Mouse (Mus musculus): ENCODE results near the gene Icam5. TPM values are rescaled to one million over a fixed set of nuclear protein-coding genes. Genes with fewer than 3 reads are reported as not detected.

Gene Icam5
- total and polyA plus RNA-seq, 2 experiments from 2014 or later = 4.1 to 7.7 TPM

- 89% methylated on average over 2 of the region's 2 CpGs for WGBS
- no peak for TF ChIP-seq CTCF (IDR thresholded peaks at IDR 0.05)
- Histone ChIP-seq H3K4me2 (ENCODE audit: low read depth, low read length, poor library complexity, severe bottlenecking) (no peak overlapping the region), H3K9ac (replicated peaks; ENCODE audit: low read length, poor library complexity, severe bottlenecking) (no peak overlapping the region), H3K36me3 (ENCODE audit: insufficient read depth, low read length) (peaks cover 32% of the 10 kb centered on the region), H3K9me3 (ENCODE audit: low read length) (no peaks in the 10 kb centered on the region), H3K27me3 (ENCODE audit: insufficient read depth, low read length) (no peaks in the 10 kb centered on the region), H3K27ac (ENCODE audit: low read depth, low read length) (no peak overlapping the region), H3K4me1 (ENCODE audit: insufficient read depth, low read length) (no peaks in the 10 kb centered on the region), H3K4me3 (ENCODE audit: low read depth, low read length) (no peak overlapping the region)
- ATAC-seq (ENCODE audit: low FRiP score) (no peak), DNase-seq (ENCODE audit: low spot score) (no peak)
Measured at GRCm38 (mm10) chr9:21062928-21063327, 31.1 kb downstream of the Icam5 start.

- H3K4me3 ChIP-seq (ENCODE audit: low read depth, low read length) = no peak within 1 kb of the TSS
- ATAC-seq (ENCODE audit: low FRiP score) = no peak
- TF ChIP-seq CTCF (IDR thresholded peaks at IDR 0.05) = no peak
- no peak within 1 kb of the TSS for H3K4me2 ChIP-seq (ENCODE audit: low read depth, low read length, poor library complexity, severe bottlenecking)
- WGBS = 92% methylated on average over 24 of the region's 27 CpGs
- H3K27ac ChIP-seq (ENCODE audit: low read depth, low read length) = no peak within 1 kb of the TSS
- peaks cover 31% of the 10 kb centered on the region for H3K36me3 ChIP-seq (ENCODE audit: insufficient read depth, low read length)
- no peak for DNase-seq (ENCODE audit: low spot score)
- H3K27me3 ChIP-seq (ENCODE audit: insufficient read depth, low read length) = no peaks in the 10 kb centered on the region
- H3K9ac ChIP-seq (replicated peaks; ENCODE audit: low read length, poor library complexity, severe bottlenecking) = no peak within 1 kb of the TSS
- no peaks in the 10 kb centered on the region for H3K9me3 ChIP-seq (ENCODE audit: low read length)
- H3K4me1 ChIP-seq (ENCODE audit: insufficient read depth, low read length) = 0 out of 2 replicates have a peak, but pooled peaks cover under 1% of the 10 kb centered on the region
Measured at GRCm38 (mm10) chr9:21067006-21067684, 35.3 kb downstream of the Icam5 start, which contains the start of gene Zglp1. Zglp1 (minus strand) TSS chr9:21067093.

GRCm38 (mm10) chr9:21072641-21073040, 40.8 kb downstream of the Icam5 start:
- no peaks in the 10 kb centered on the region for H3K9me3 ChIP-seq (ENCODE audit: low read length)
- H3K27me3 ChIP-seq (ENCODE audit: insufficient read depth, low read length) = no peaks in the 10 kb centered on the region
- DNase-seq (ENCODE audit: low spot score) = no peak
- H3K27ac ChIP-seq (ENCODE audit: low read depth, low read length) = peak overlapping the region; percentile 78; the same call in 1 of the 2 replicates
- peak overlapping the region; percentile 92 for H3K4me2 ChIP-seq (ENCODE audit: low read depth, low read length, poor library complexity, severe bottlenecking)
- 14% methylated on average over 4 of the region's 4 CpGs for WGBS
- 0 out of 2 replicates have a peak, but pooled peaks cover 6% of the 10 kb centered on the region for H3K4me1 ChIP-seq (ENCODE audit: insufficient read depth, low read length)
- H3K4me3 ChIP-seq (ENCODE audit: low read depth, low read length) = peak overlapping the region; percentile 90
- peaks cover 27% of the 10 kb centered on the region for H3K36me3 ChIP-seq (ENCODE audit: insufficient read depth, low read length)
- TF ChIP-seq CTCF (IDR thresholded peaks at IDR 0.05) = no peak
- ATAC-seq (ENCODE audit: low FRiP score) = peak; percentile 14
- peak overlapping the region; percentile 91 for H3K9ac ChIP-seq (replicated peaks; ENCODE audit: low read length, poor library complexity, severe bottlenecking)

- Histone ChIP-seq H3K36me3 (ENCODE audit: insufficient read depth, low read length) (peaks cover 28% of the 10 kb centered on the region), H3K9ac (replicated peaks; ENCODE audit: low read length, poor library complexity, severe bottlenecking) (peak within 1 kb of the TSS; percentile 91), H3K4me1 (ENCODE audit: insufficient read depth, low read length) (0 out of 2 replicates have a peak, but pooled peaks cover 6% of the 10 kb centered on the region), H3K27me3 (ENCODE audit: insufficient read depth, low read length) (no peaks in the 10 kb centered on the region), H3K4me3 (ENCODE audit: low read depth, low read length) (peak within 1 kb of the TSS; percentile 90), H3K27ac (ENCODE audit: low read depth, low read length) (peak within 1 kb of the TSS; percentile 78), H3K9me3 (ENCODE audit: low read length) (no peaks in the 10 kb centered on the region), H3K4me2 (ENCODE audit: low read depth, low read length, poor library complexity, severe bottlenecking) (peak within 1 kb of the TSS; percentile 92)
- peak; percentile 94 for DNase-seq (ENCODE audit: low spot score)
- ATAC-seq (ENCODE audit: low FRiP score) = peak; percentile 92
- 3% methylated on average over 50 of the region's 58 CpGs for WGBS
- TF ChIP-seq CTCF (IDR thresholded peaks at IDR 0.05) = no peak
Measured at GRCm38 (mm10) chr9:21073044-21073840, 41.4 kb downstream of the Icam5 start, which contains the start of the genes Gm49373 and Fdx1l. Gm49373 (minus strand) TSS chr9:21073096. Fdx1l (minus strand) TSS chr9:21073614.

- H3K4me3 ChIP-seq (ENCODE audit: low read depth, low read length) = no peak overlapping the region
- no peak for TF ChIP-seq CTCF (IDR thresholded peaks at IDR 0.05)
- no peaks in the 10 kb centered on the region for H3K27me3 ChIP-seq (ENCODE audit: insufficient read depth, low read length)
- 0 out of 2 replicates have a peak, but pooled peaks cover 6% of the 10 kb centered on the region for H3K4me1 ChIP-seq (ENCODE audit: insufficient read depth, low read length)
- H3K36me3 ChIP-seq (ENCODE audit: insufficient read depth, low read length) = peaks cover 36% of the 10 kb centered on the region
- WGBS = 93% methylated on average over 1 of the region's 1 CpGs
- H3K27ac ChIP-seq (ENCODE audit: low read depth, low read length) = peak overlapping the region; percentile 78; the same call in 1 of the 2 replicates
- ATAC-seq (ENCODE audit: low FRiP score) (no peak), DNase-seq (ENCODE audit: low spot score) (no peak)
- H3K9ac ChIP-seq (replicated peaks; ENCODE audit: low read length, poor library complexity, severe bottlenecking) = no peak overlapping the region
- no peak overlapping the region; the same call in 1 of the 2 replicates for H3K4me2 ChIP-seq (ENCODE audit: low read depth, low read length, poor library complexity, severe bottlenecking)
- H3K9me3 ChIP-seq (ENCODE audit: low read length) = no peaks in the 10 kb centered on the region
Measured at GRCm38 (mm10) chr9:21074173-21074572, 42.3 kb downstream of the Icam5 start.
